Mouse (Mus musculus) spleen, adult 2 months (tissue): ENCODE results near the gene Mrps27.

Source experiments
- CTCF ChIP-seq: fragments of 200-500 bp; IDR thresholded peaks from 2 replicates; pipeline ENCODE4 v1.5.1; 2011; ENCODE audit warnings: mild to moderate bottlenecking, inconsistent platforms; ENCODE audit not compliant: insufficient read depth, insufficient read length, insufficient replicate concordance; ENCODE audit errors: extremely low read depth
- POLR2A ChIP-seq: fragments of 200-500 bp; IDR thresholded peaks from 2 replicates; pipeline ENCODE4 v1.6.1; 2011; ENCODE audit warnings: low read depth, low read length, inconsistent platforms

DNA sequence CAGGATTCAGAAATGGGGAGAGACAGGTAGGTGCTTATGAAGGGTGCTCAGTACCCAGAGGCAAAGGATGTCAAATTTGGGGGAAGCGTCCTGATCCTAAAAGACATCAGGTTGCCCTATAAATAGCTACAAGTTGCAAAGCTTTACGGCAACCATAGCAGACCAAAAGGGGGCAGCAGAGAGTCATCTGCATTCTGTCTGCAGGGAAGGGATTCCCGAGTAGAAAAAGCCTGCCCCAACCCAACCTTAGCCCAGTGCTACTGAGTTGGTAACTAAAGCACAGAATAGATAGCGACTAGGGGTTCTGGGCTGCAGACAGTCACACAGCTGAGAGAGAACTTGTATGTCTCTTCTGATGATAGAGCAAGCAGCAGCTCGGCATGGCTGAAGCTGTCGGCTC is 31.0 kb downstream of the Mrps27 start:
- TF ChIP-seq POLR2A (no peak), CTCF (peak; percentile 35; the same call in 1 of the 2 replicates)
